Mouse (Mus musculus) CD4-positive, CD25-positive, alpha-beta regulatory T cell (primary cell): ENCODE data around the gene Gtf2ird1. TPM values are rescaled to one million over a fixed set of nuclear protein-coding genes. Genes with fewer than 3 reads are reported as not detected.

Source experiments
- polyA plus RNA-seq: library from polyadenylated mRNA; unstranded; fragments of 100-300 nt; shearing (Covaris generic); gene quantifications from one replicate; pipeline ENCODE4 v1.2.1, GENCODE M21; 2017

Gene Gtf2ird1
- 22.1 TPM for polyA plus RNA-seq

DNA sequence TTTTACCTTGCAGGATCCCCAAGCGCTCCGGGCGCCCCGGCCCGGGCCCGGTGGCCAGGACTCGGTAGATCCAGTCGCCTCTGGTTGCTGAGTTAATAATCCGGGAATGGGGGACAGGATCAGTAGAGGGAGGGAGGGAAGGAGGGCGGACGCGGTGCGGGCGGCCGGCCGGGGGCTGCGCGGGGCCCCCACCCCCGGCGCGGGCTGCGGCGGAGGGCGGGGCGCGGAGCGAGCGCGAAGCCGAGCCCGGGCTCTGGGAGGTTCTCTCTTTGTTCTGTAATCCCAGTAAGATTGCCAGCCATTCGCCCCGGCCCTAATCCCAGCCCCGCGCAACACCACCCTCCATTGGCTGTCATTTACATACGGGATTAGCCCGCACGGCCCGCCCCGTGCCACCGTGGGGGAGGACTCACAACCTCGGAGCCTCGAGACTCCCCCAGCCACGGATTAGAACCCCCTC is at the start of gene Gtf2ird1:
Gtf2ird1 (minus strand) TSS at position 214 of the 460 bp plus-strand sequence.

GRCm38 (mm10) chr5:134314688-134315622 is 141.6 kb downstream of the Gtf2ird1 start, which contains the start of gene Gtf2i:
TSS of gene Gtf2i (minus strand) at chr5:134314760.

Other genes with a start within 250 kb of the Gtf2ird1 start
- gene Ncf1, start 227.1 kb downstream of the Gtf2ird1 start, polyA plus RNA-seq = 15.6 TPM
- 130 TPM for gene Gtf2i, start 142.0 kb downstream of the Gtf2ird1 start, polyA plus RNA-seq
- 1.9 TPM for gene Clip2, start 95.7 kb upstream of the Gtf2ird1 start, polyA plus RNA-seq
- not detected for gene Syna, start 103.5 kb upstream of the Gtf2ird1 start, polyA plus RNA-seq
- 163 TPM for gene Rfc2, start 124.7 kb upstream of the Gtf2ird1 start, polyA plus RNA-seq
- gene Lat2, start 158.3 kb upstream of the Gtf2ird1 start, polyA plus RNA-seq = 3.7 TPM
- gene Eif4h, start 182.8 kb upstream of the Gtf2ird1 start, polyA plus RNA-seq = 235 TPM
- gene Limk1, start 231.9 kb upstream of the Gtf2ird1 start, polyA plus RNA-seq = 23.8 TPM